In genomic region chr7:132336781-132337180, GRCm38 (mm10) we compare ENCODE assay signal across 8 mouse cellular contexts. TPM values are rescaled to one million over a fixed set of nuclear protein-coding genes. Genes with fewer than 3 reads are reported as not detected.
DNase-seq lines count a peak whose midpoint lies in the region; ATAC-seq and TF ChIP-seq lines count a peak whose summit lies in the region.
"Had no signal": no experiment of that assay in that cellular context is flagged by ENCODE, and none has a peak within 500 bp of the region (broad histone marks: within the 10 kb centered on the region; RNA-seq: fewer than 3 reads in every experiment).

No protein-coding gene starts in this region.

- 39% methylated on average over 3 of the region's 3 CpGs for WGBS in lung, embryonic 14.5 days
- 65% methylated on average over 3 of the region's 3 CpGs for WGBS in hindbrain, embryonic 12.5 days

- no peak overlapping the region for H3K4me2 ChIP-seq in lung, embryonic 14.5 days
- H3K4me2 ChIP-seq in hindbrain, embryonic 12.5 days (replicated peaks) = no peak overlapping the region

- no peak for TF ChIP-seq CTCF in lung, embryonic 14.5 days (IDR thresholded peaks at IDR 0.05; ENCODE audit: low read depth)

- no peaks in the 10 kb centered on the region for H3K9me3 ChIP-seq in lung, embryonic 14.5 days (ENCODE audit: low read depth, low read length)
- no peaks in the 10 kb centered on the region for H3K9me3 ChIP-seq in hindbrain, embryonic 12.5 days (replicated peaks)

- peaks cover 11% of the 10 kb centered on the region for H3K4me1 ChIP-seq in lung, embryonic 14.5 days (ENCODE audit: insufficient read depth)
- H3K4me1 ChIP-seq in hindbrain, embryonic 12.5 days = peaks cover 37% of the 10 kb centered on the region

- H3K27ac ChIP-seq in lung, embryonic 14.5 days (ENCODE audit: low read depth) = no peak overlapping the region
- peak overlapping the region; percentile 72 for H3K27ac ChIP-seq in hindbrain, embryonic 12.5 days

- H3K36me3 ChIP-seq in lung, embryonic 14.5 days (ENCODE audit: insufficient read depth) = no peaks in the 10 kb centered on the region
- no peaks in the 10 kb centered on the region for H3K36me3 ChIP-seq in hindbrain, embryonic 12.5 days

- peak; percentile 42 for DNase-seq in lung, embryonic 14.5 days
- DNase-seq in lung, adult 18-20 months = no peak
- peak; percentile 37 for DNase-seq in CD4-positive helper T cell, adult 2 months (ENCODE audit: low read depth, low spot score)
- DNase-seq in CD4-positive, CD25-positive, alpha-beta regulatory T cell, adult 2 months (ENCODE audit: low read depth, low spot score) = peak; percentile 45
- DNase-seq in cerebellum, postnatal 25 days = no peak
- DNase-seq in kidney, postnatal 14 days = no peak
- DNase-seq: lung, postnatal 14 days had no signal

- no peak overlapping the region; the same call in 1 of the 2 replicates for H3K9ac ChIP-seq in lung, embryonic 14.5 days
- no peak overlapping the region for H3K9ac ChIP-seq in hindbrain, embryonic 12.5 days

- no peaks in the 10 kb centered on the region for H3K27me3 ChIP-seq in lung, embryonic 14.5 days (ENCODE audit: insufficient read depth, low read length)
- no peaks in the 10 kb centered on the region for H3K27me3 ChIP-seq in hindbrain, embryonic 12.5 days

- H3K4me3 ChIP-seq in lung, embryonic 14.5 days (ENCODE audit: low read depth, low read length) = no peak overlapping the region
- no peak overlapping the region for H3K4me3 ChIP-seq in hindbrain, embryonic 12.5 days

- peak; percentile 22; the same call in 1 of the 2 replicates for ATAC-seq in lung, embryonic 14.5 days (ENCODE audit: insufficient read depth)
- no peak for ATAC-seq in hindbrain, embryonic 12.5 days (ENCODE audit: low FRiP score)

RNA-seq across cellular contexts. Expression of gene Chst15, which starts 19.8 kb away (rescaled TPM):
- polyA plus RNA-seq in lung, embryonic 14.5 days (2014; fragmentation: Nextera tagmentation; extraction: Ambion mirVana) = 17.1 and 18.3 TPM in 2 replicates
- 28.6 and 29.8 TPM in 2 replicates for polyA plus RNA-seq in hindbrain, embryonic 12.5 days (2016; fragmentation: Nextera tagmentation; extraction: Ambion mirVana)

Comparison
In these comparisons a context has a peak if more than half of its experiments do, and no peak if none do; other contexts are left out.
1. DNase-seq: peak in lung, embryonic 14.5 days (single experiment), CD4-positive helper T cell, adult 2 months (single experiment) and CD4-positive, CD25-positive, alpha-beta regulatory T cell, adult 2 months (single experiment); none in lung, adult 18-20 months (0 of 2), cerebellum, postnatal 25 days (0 of 2) and kidney, postnatal 14 days (single experiment).